Mouse (Mus musculus) kidney, adult 10 weeks (tissue): Measurements from ENCODE around the gene Prss57. TPM values are rescaled to one million over a fixed set of nuclear protein-coding genes. Genes with fewer than 3 reads are reported as not detected.

Source experiments
- polyA plus RNA-seq: library from polyadenylated mRNA; stranded (reverse); fragments of 350-450 nt; fragmentation: Illumina TruSeq; extraction: RNeasy Lipid Tissue Mini Kit (QIAGEN cat#74804); gene quantifications from one replicate; pipeline ENCODE4 v1.2.3, GENCODE M21; 2014; ENCODE audit warnings: low read depth, low replicate concordance

Gene Prss57
- polyA plus RNA-seq, result not detected

GRCm38 (mm10) chr10:79790861-79791260 lies at the start of gene Prss57:
Gene Prss57 (minus strand): TSS chr10:79790961.

DNA sequence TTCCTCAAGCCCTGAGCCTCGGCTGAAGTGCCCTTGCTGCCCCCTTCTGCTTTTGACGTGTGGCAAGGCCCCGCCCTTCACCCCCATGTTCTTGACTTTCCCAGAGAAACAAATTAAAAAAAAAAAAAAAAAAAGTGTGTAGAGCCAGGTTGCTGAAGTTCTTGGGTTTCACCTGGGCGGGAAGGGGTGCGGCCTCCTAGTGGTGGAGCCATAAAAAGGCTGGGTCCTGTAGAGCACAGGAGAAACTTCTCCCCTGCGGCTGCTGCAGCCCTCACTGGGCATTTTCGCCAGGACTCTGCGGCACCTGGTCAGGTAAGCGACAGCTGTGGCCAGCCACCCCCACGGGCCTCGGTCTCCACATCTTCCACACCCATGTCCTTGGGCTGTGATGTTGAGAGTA lies 30.0 kb upstream of the Prss57 start, which contains the start of gene Misp:
TSS of gene Misp (plus strand) at position 208 of the 400 bp plus-strand sequence.

GRCm38 (mm10) chr10:79793051-79793737 lies 2.4 kb upstream of the Prss57 start, which contains the start of gene Palm:
Gene Palm (plus strand): TSS chr10:79793572.

DNA sequence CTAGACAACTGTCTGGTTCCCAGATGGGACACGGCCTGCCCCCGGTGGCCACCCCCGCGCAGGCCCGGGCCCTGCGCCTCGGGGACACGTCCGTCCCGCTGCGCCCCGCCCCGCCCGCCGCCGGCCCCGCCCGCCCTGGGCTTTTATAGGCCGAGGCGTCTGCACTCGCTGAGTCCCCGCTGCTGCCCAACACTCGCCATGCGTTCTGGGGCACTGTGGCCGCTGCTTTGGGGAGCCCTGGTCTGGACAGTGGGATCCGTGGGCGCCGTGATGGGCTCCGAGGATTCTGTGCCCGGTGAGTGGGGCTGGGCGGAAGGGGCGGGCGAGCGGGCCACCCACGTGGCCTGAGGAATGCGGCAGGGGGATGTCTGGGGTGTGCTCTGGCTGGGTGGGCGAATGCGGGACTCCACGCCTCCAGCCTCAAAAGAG lies 13.6 kb downstream of the Prss57 start, which contains the start of gene Fstl3:
TSS of gene Fstl3 (plus strand) at position 170 of the 429 bp plus-strand sequence.

GRCm38 (mm10) chr10:79766508-79767325 lies 24.0 kb downstream of the Prss57 start, which contains the start of gene Rnf126:
Gene Rnf126 (minus strand): TSS chr10:79766952.

DNA sequence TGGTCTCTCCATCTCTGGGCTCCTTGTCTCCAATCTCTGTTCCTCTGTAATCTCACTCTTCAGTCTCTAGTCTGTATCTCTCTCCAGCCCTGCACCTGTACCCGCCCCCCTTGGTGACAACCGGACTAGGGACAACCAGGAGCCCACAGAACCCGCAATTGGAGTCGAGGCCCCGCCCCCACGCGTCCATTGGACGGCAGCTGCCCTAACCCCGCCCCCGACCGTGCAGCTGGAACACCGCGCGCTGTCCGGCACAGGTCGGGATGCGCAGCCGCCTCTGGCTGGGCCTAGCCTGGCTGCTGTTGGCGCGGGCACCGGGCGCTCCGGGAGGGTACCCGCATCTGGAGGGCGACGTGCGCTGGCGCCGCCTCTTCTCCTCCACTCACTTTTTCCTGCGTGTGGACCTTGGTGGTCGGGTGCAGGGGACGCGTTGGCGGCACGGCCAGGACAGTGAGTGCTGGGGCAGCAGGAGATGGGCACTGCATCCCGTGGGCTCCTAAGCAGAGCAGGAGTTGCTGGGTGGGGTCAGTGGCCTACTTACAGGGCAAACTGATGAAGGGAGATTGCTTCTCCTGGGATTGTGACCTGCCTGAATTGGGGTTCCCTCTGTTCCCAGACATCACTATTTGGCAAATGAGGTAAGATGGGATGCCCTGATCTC lies 35.8 kb downstream of the Prss57 start, which contains the start of gene Fgf22:
TSS of gene Fgf22 (plus strand) at position 221 of the 661 bp plus-strand sequence.

GRCm38 (mm10) chr10:79745898-79746773 lies 44.6 kb downstream of the Prss57 start, which contains the start of gene Polrmt:
Gene Polrmt (minus strand): TSS chr10:79746581.

Other genes starting within 250 kb of the Prss57 start
- not detected for gene Mier2, start 235.8 kb downstream of the Prss57 start, polyA plus RNA-seq
- not detected for gene Theg, start 203.6 kb downstream of the Prss57 start, polyA plus RNA-seq
- gene C2cd4c, start 176.9 kb downstream of the Prss57 start, polyA plus RNA-seq, result not detected
- gene Shc2, start 153.0 kb downstream of the Prss57 start, polyA plus RNA-seq, result not detected
- gene Odf3l2, start 145.2 kb downstream of the Prss57 start, polyA plus RNA-seq, result not detected
- gene Madcam1, start 126.4 kb downstream of the Prss57 start, polyA plus RNA-seq, result not detected
- gene Tpgs1, start 121.6 kb downstream of the Prss57 start, polyA plus RNA-seq, result not detected
- not detected for gene Cdc34, start 108.8 kb downstream of the Prss57 start, polyA plus RNA-seq
- not detected for gene Gzmm, start 101.9 kb downstream of the Prss57 start, polyA plus RNA-seq
- 293 TPM for gene Bsg, start 86.5 kb downstream of the Prss57 start, polyA plus RNA-seq
- gene Hcn2, start 74.3 kb downstream of the Prss57 start, polyA plus RNA-seq, result not detected
- 4.2 TPM for gene Polrmt, start 44.4 kb downstream of the Prss57 start, polyA plus RNA-seq
- gene Fgf22, start 35.9 kb downstream of the Prss57 start, polyA plus RNA-seq, result not detected
- gene Rnf126, start 24.0 kb downstream of the Prss57 start, polyA plus RNA-seq, result 0.36 TPM
- gene Fstl3, start 13.7 kb downstream of the Prss57 start, polyA plus RNA-seq, result 2.6 TPM
- gene Palm, start 2.6 kb upstream of the Prss57 start, polyA plus RNA-seq, result 1.1 TPM
- gene Misp, start 30.0 kb upstream of the Prss57 start, polyA plus RNA-seq, result 0.49 TPM
- gene Ptbp1, start 63.5 kb upstream of the Prss57 start, polyA plus RNA-seq, result 40.9 TPM
- not detected for gene Prtn3, start 83.5 kb upstream of the Prss57 start, polyA plus RNA-seq
- gene Plppr3, start 83.7 kb upstream of the Prss57 start, polyA plus RNA-seq, result not detected
- gene Elane, start 95.3 kb upstream of the Prss57 start, polyA plus RNA-seq, result not detected
- gene Cfd, start 99.9 kb upstream of the Prss57 start, polyA plus RNA-seq, result not detected
- 0.20 TPM for gene Med16, start 118.0 kb upstream of the Prss57 start, polyA plus RNA-seq
- not detected for gene Gm26602, start 119.9 kb upstream of the Prss57 start, polyA plus RNA-seq
- 0.16 TPM for gene Kiss1r, start 126.0 kb upstream of the Prss57 start, polyA plus RNA-seq
- 6.4 TPM for gene R3hdm4, start 130.2 kb upstream of the Prss57 start, polyA plus RNA-seq
- gene Arid3a, start 136.1 kb upstream of the Prss57 start, polyA plus RNA-seq, result 3.1 TPM
- 1.7 TPM for gene Wdr18, start 169.2 kb upstream of the Prss57 start, polyA plus RNA-seq
- not detected for gene Grin3b, start 179.8 kb upstream of the Prss57 start, polyA plus RNA-seq
- 0.40 TPM for gene Tmem259, start 193.4 kb upstream of the Prss57 start, polyA plus RNA-seq
- 3.0 TPM for gene Cnn2, start 197.6 kb upstream of the Prss57 start, polyA plus RNA-seq
- gene Abca7, start 205.5 kb upstream of the Prss57 start, polyA plus RNA-seq, result 0.12 TPM
- not detected for gene Arhgap45, start 225.7 kb upstream of the Prss57 start, polyA plus RNA-seq
- 0.32 TPM for gene Polr2e, start 248.8 kb upstream of the Prss57 start, polyA plus RNA-seq